ENCODE assay signal across 8 mouse cellular contexts in the genomic region with DNA sequence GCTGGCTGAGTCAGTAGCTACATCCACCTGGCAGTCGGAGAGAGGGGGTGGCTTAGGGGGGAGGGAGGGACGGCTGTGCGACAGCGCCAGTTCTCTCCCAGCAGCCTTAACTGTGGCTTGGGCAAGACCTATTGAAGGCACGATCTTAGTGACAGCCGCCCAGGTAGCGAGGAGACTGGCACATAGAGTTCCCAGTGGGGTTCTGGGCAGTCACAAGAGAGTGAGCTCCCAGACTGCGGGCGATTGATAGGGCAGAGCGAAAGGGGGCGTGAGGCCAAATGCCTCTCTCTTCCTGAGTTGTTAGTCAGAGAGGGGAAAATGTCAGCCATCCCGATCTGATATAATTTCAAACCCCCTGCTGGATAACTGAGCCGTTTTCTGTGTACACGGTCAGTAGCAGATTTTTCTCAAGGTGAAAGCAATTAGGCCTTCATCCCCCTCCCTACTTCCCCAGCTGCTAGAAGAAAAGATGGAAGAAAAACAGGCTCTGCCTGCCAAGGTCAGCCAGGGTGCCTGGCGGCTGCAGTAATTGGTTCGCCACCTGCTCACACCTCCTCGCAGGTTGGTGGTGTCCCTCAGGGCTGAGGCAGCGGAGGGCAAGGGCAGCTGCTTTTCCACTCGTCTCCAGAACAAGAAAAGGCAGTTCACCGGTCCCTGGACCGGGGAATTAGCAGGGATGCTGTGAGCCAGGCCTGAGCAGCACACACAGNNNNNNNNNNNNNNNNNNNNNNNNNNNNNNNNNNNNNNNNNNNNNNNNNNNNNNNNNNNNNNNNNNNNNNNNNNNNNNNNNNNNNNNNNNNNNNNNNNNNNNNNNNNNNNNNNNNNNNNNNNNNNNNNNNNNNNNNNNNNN. TPM values are rescaled to one million over a fixed set of nuclear protein-coding genes. Genes with fewer than 3 reads are reported as not detected.
DNase-seq lines count a peak whose midpoint lies in the region; ATAC-seq lines count a peak whose summit lies in the region.

No protein-coding gene starts in this region.

- no peaks in the 10 kb centered on the region for H3K9me3 ChIP-seq in embryonic facial prominence, embryonic 10.5 days
- H3K9me3 ChIP-seq in hindbrain, embryonic 13.5 days, result no peaks in the 10 kb centered on the region
- no peaks in the 10 kb centered on the region for H3K9me3 ChIP-seq in limb, embryonic 12.5 days
- H3K9me3 ChIP-seq in neural tube, embryonic 14.5 days (ENCODE audit: control insufficient read depth, low read length), result no peaks in the 10 kb centered on the region

- DNase-seq in right cerebral cortex, adult 18-20 months, result peak; percentile 45
- no peak for DNase-seq in right cerebral cortex, postnatal 14 days
- DNase-seq in embryonic facial prominence, embryonic 10.5 days (ENCODE audit: low spot score), result peak; percentile 85
- no peak for DNase-seq in spleen, adult 12 weeks (ENCODE audit: low spot score)
- no peak for DNase-seq in right cerebral cortex, postnatal 25 days

- 1% methylated on average over 21 of the region's 21 CpGs for WGBS in embryonic facial prominence, embryonic 10.5 days
- WGBS in hindbrain, embryonic 13.5 days, result 2% methylated on average over 21 of the region's 21 CpGs
- WGBS in limb, embryonic 12.5 days, result under 1% methylated on average over 21 of the region's 21 CpGs
- WGBS in neural tube, embryonic 14.5 days, result 3% methylated on average over 21 of the region's 21 CpGs

- peak overlapping the region; percentile 44 for H3K4me2 ChIP-seq in hindbrain, embryonic 13.5 days
- H3K4me2 ChIP-seq in limb, embryonic 12.5 days, result peak overlapping the region; percentile 57
- H3K4me2 ChIP-seq in neural tube, embryonic 14.5 days (ENCODE audit: low read depth, low read length), result peak overlapping the region; percentile 35

- peak overlapping the region; percentile 49 for H3K4me3 ChIP-seq in embryonic facial prominence, embryonic 10.5 days
- peak overlapping the region; percentile 10; the same call in 1 of the 2 replicates for H3K4me3 ChIP-seq in hindbrain, embryonic 13.5 days
- H3K4me3 ChIP-seq in limb, embryonic 12.5 days (replicated peaks), result peak overlapping the region; percentile 10; the same call in 1 of the 2 replicates
- H3K4me3 ChIP-seq in neural tube, embryonic 14.5 days (ENCODE audit: low read depth, low read length), result no peak overlapping the region

- H3K27me3 ChIP-seq in embryonic facial prominence, embryonic 10.5 days (replicated peaks; ENCODE audit: low read depth, poor library complexity, severe bottlenecking), result peaks cover 35% of the 10 kb centered on the region
- peaks cover 4% of the 10 kb centered on the region for H3K27me3 ChIP-seq in hindbrain, embryonic 13.5 days
- H3K27me3 ChIP-seq in limb, embryonic 12.5 days, result no peaks in the 10 kb centered on the region
- no peaks in the 10 kb centered on the region for H3K27me3 ChIP-seq in neural tube, embryonic 14.5 days (ENCODE audit: control insufficient read depth, insufficient read depth, low read length)

- peak overlapping the region; percentile 55 for H3K9ac ChIP-seq in hindbrain, embryonic 13.5 days
- no peak overlapping the region for H3K9ac ChIP-seq in limb, embryonic 12.5 days (replicated peaks)
- no peak overlapping the region for H3K9ac ChIP-seq in neural tube, embryonic 14.5 days (replicated peaks; ENCODE audit: low read depth, low read length)

- H3K4me1 ChIP-seq in embryonic facial prominence, embryonic 10.5 days, result peaks cover 41% of the 10 kb centered on the region
- H3K4me1 ChIP-seq in hindbrain, embryonic 13.5 days (replicated peaks), result peaks cover 27% of the 10 kb centered on the region
- peaks cover 38% of the 10 kb centered on the region for H3K4me1 ChIP-seq in limb, embryonic 12.5 days (replicated peaks)
- peaks cover 21% of the 10 kb centered on the region for H3K4me1 ChIP-seq in neural tube, embryonic 14.5 days (ENCODE audit: control insufficient read depth, insufficient read depth, low read length)

- peak overlapping the region; percentile 77 for H3K27ac ChIP-seq in embryonic facial prominence, embryonic 10.5 days (replicated peaks)
- peak overlapping the region; percentile 85 for H3K27ac ChIP-seq in hindbrain, embryonic 13.5 days
- peak overlapping the region; percentile 86 for H3K27ac ChIP-seq in limb, embryonic 12.5 days
- peak overlapping the region; percentile 60; the same call in 1 of the 2 replicates for H3K27ac ChIP-seq in neural tube, embryonic 14.5 days (ENCODE audit: low read depth, low read length)

- no peaks in the 10 kb centered on the region for H3K36me3 ChIP-seq in embryonic facial prominence, embryonic 10.5 days (replicated peaks)
- H3K36me3 ChIP-seq in hindbrain, embryonic 13.5 days, result no peaks in the 10 kb centered on the region
- no peaks in the 10 kb centered on the region for H3K36me3 ChIP-seq in limb, embryonic 12.5 days
- no peaks in the 10 kb centered on the region for H3K36me3 ChIP-seq in neural tube, embryonic 14.5 days (ENCODE audit: control insufficient read depth, insufficient read depth, low read length)

- peak; percentile 52 for ATAC-seq in hindbrain, embryonic 13.5 days (ENCODE audit: low FRiP score)
- peak; percentile 92 for ATAC-seq in limb, embryonic 12.5 days (ENCODE audit: insufficient number of reproducible peaks, insufficient read depth, low FRiP score, low TSS enrichment, low read depth)
- ATAC-seq in neural tube, embryonic 14.5 days (ENCODE audit: low read depth), result no peak

RNA-seq across cellular contexts. Expression of gene Khdrbs1, which starts 29.8 kb away (rescaled TPM):
- polyA plus RNA-seq in embryonic facial prominence, embryonic 10.5 days (2016; fragmentation: Nextera tagmentation; extraction: Ambion mirVana), result 156 and 166 TPM in 2 replicates
- 157 TPM in 2 replicates for polyA plus RNA-seq in hindbrain, embryonic 13.5 days (2015; fragmentation: Nextera tagmentation; extraction: Ambion mirVana)
- polyA plus RNA-seq in limb, embryonic 12.5 days (2016; fragmentation: Nextera tagmentation; extraction: Ambion mirVana), result 204 TPM in 2 replicates
- 105 and 141 TPM in 2 replicates for polyA plus RNA-seq in neural tube, embryonic 14.5 days (2014; fragmentation: Nextera tagmentation; extraction: Ambion mirVana)

RNA-seq across cellular contexts. Expression of gene Ptp4a2, which starts 39.1 kb away (rescaled TPM):
- polyA plus RNA-seq in embryonic facial prominence, embryonic 10.5 days (2016; fragmentation: Nextera tagmentation; extraction: Ambion mirVana), result 284 and 296 TPM in 2 replicates
- 292 and 306 TPM in 2 replicates for polyA plus RNA-seq in hindbrain, embryonic 13.5 days (2015; fragmentation: Nextera tagmentation; extraction: Ambion mirVana)
- polyA plus RNA-seq in limb, embryonic 12.5 days (2016; fragmentation: Nextera tagmentation; extraction: Ambion mirVana), result 327 and 335 TPM in 2 replicates
- 163 and 234 TPM in 2 replicates for polyA plus RNA-seq in neural tube, embryonic 14.5 days (2014; fragmentation: Nextera tagmentation; extraction: Ambion mirVana)

Comparison
In these comparisons a context has a peak if more than half of its experiments do, and no peak if none do; other contexts are left out.
1. DNase-seq: peak in right cerebral cortex, adult 18-20 months (single experiment) and embryonic facial prominence, embryonic 10.5 days (single experiment); none in right cerebral cortex, postnatal 14 days (single experiment), spleen, adult 12 weeks (single experiment) and right cerebral cortex, postnatal 25 days (single experiment).
2. Peak in every context shown above with its lines, with median percentiles within 50 percentile points of each other: H3K27ac ChIP-seq and H3K4me2 ChIP-seq.